Mouse (Mus musculus) neural tube, embryonic 14.5 days (tissue): ENCODE measurements at regions not wholly inside any gene's neighbourhood (a gene's known extent, or its start where the extent isn't known, plus 50 kb on each side); places are given as distances from the start of the nearest gene placed in this dataset. TPM values are rescaled to one million over a fixed set of nuclear protein-coding genes. Genes with fewer than 3 reads are reported as not detected.

ENCODE experiments used
- microRNA-seq: library from miRNA; unstranded; fragments of <30 nt; microRNA quantifications from one replicate; pipeline ENCODE4, GENCODE M21; 2016

Small RNA genes lying in the stretch of these regions (microRNA-seq; reads per million reads assigned to microRNA genes)
- not detected for gene Mir6363
